Mouse (Mus musculus): ENCODE results near the gene Gm21209. TPM values are rescaled to one million over a fixed set of nuclear protein-coding genes. Genes with fewer than 3 reads are reported as not detected.
"Not testable (repeated sequence)": the region's sequence is repeated elsewhere in the genome, so short reads cannot be mapped to it uniquely, and the experiment has no call there.

Gm21209 gene
- not detected for total RNA-seq (2021)
- long read RNA-seq, experiment 1, result 0 reads
- long read RNA-seq, experiment 2, result 0 reads

DNA sequence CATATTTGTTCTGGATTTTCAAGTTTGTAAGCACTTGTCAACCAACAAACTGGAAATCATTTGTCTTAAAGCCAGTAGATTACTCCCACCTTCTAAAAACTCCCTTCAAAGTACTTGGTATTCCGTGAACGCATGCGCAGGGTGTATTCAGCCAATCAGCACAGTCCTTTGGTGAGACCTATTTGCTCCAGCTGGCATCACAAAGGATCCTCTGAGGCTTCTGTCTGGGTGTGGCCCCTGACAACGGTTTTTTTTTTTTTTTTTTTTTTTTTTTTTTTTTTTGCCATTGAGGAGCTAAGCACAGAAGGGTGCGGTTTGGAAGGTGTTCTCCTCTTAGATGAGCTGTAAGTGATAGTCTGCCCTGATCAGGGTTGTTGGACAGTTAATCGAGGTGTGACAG is at the start of gene Gm21209:
Gm21209 (plus strand) TSS at position 301 of the 400 bp plus-strand sequence.
- not testable (repeated sequence) for DNase-seq (ENCODE audit: low spot score in 2 of 2)

Data from left cerebral cortex, adult 18-20 months (tissue).